Mouse (Mus musculus) ovary, postnatal 10 days (tissue): ENCODE measurements around the gene Dclk1.

ENCODE experiments used
- DNase-seq: peaks from one replicate; pipeline ENCODE4 v3.0.0; 2022; ENCODE audit warnings: low spot score

The Dclk1 gene

GRCm38 (mm10) chr3:55587972-55588946 is 346.1 kb downstream of the Dclk1 start:
- DNase-seq: no peak
